Mouse (Mus musculus) R1 (cell line): ENCODE data around the gene Wdr17.

ENCODE experiments used
- DNase-seq: peaks from one replicate; pipeline ENCODE4 v3.0.0-alpha.2; 2018; ENCODE audit warnings: low read depth, low spot score

Wdr17 gene

GRCm38 (mm10) chr8:54600671-54601251, 286.2 kb downstream of the Wdr17 start, which contains the start of gene Spata4:
Spata4 (plus strand) TSS chr8:54600781.
- DNase-seq = peak; percentile 85

DNA sequence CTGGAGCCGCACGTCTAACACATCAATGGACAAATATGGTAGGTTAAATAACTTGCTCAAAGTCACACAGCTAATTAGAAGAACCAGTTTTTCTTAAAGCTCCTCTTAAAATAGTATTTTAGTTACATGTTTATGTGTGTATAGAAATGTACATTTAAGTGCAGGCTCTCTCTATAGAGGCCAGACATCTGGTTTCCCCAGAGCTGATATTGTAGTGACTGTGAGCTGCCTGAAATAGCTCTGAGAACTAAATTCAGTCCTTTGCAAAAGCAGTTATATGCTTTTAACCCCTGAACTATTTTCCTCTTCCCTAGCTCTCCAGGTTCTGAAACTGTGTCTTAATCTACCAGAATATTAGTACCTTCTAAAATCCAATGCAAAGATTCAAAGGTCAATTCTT, 289.6 kb downstream of the Wdr17 start:
- no peak for DNase-seq

- DNase-seq = no peak
Observed at GRCm38 (mm10) chr8:54596940-54597339, 290.0 kb downstream of the Wdr17 start.

DNA sequence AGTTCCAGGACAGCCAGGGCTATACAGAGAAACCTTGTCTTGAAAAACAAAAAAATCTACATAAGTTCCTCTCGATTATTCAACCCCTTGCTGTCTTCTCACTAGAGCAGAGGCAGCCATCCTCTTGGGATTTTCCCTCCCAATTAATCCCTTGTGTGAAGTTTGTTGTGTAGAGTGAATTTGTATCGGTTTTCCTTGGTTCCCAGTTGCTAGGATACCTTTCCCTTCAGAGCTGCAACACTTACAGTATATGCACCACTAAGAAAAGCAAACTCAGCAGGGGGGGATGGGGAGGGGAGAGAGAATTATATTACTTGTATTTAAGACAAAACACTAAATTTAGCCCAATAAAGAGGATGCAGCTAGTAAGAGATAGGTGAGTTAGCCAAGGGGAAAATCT, 290.9 kb downstream of the Wdr17 start:
- DNase-seq = peak; percentile 57

- DNase-seq = peak; percentile 5
Observed at GRCm38 (mm10) chr8:54594634-54595033, 292.4 kb downstream of the Wdr17 start.

GRCm38 (mm10) chr8:54582886-54583285, 304.1 kb downstream of the Wdr17 start:
- no peak for DNase-seq

- DNase-seq = peak; percentile 6
Observed at GRCm38 (mm10) chr8:54581436-54581835, 305.5 kb downstream of the Wdr17 start.
